Mouse (Mus musculus) erythroid progenitor cell, adult 5-6 weeks (primary cell): ENCODE measurements around the gene Sipa1l2. TPM values are rescaled to one million over a fixed set of nuclear protein-coding genes. Genes with fewer than 3 reads are reported as not detected.

Experiments used
- ATAC-seq: replicated peaks from 2 replicates; pipeline ENCODE4 v1.8.0; 2016; ENCODE audit warnings: moderate number of reproducible peaks, mild to moderate bottlenecking, moderate TSS enrichment, inconsistent platforms; ENCODE audit not compliant: poor library complexity, low FRiP score, severe bottlenecking
- total RNA-seq, 2 experiments: library from RNA; stranded (forward) in 1 of 2; stranded (reverse) in 1 of 2; fragments of 150-400 nt in 1 of 2; fragments of 186-747, 209-891 nt in 1 of 2; gene quantifications; 2 replicates each; pipeline versions ENCODE4 v1.2.3 to v1.2.4; 2015 to 2017; ENCODE audit warnings: low replicate concordance in 2 of 2

Sipa1l2 gene
- total RNA-seq, 2 experiments from 2014 or later: 0.42 to 0.76 TPM

- no peak for ATAC-seq
Measured at GRCm38 (mm10) chr8:125518301-125518700, 51.3 kb downstream of the Sipa1l2 start.

- no peak for ATAC-seq
Measured at GRCm38 (mm10) chr8:125517397-125517796, 52.2 kb downstream of the Sipa1l2 start.

- ATAC-seq: no peak
Measured at GRCm38 (mm10) chr8:125516115-125516905, 53.3 kb downstream of the Sipa1l2 start.

- ATAC-seq: no peak
Measured at GRCm38 (mm10) chr8:125515665-125516064, 53.9 kb downstream of the Sipa1l2 start.

- no peak for ATAC-seq
Measured at GRCm38 (mm10) chr8:125513935-125514334, 55.7 kb downstream of the Sipa1l2 start.

- ATAC-seq: no peak
Measured at GRCm38 (mm10) chr8:125513242-125513866, 56.3 kb downstream of the Sipa1l2 start.

GRCm38 (mm10) chr8:125512561-125512960 is 57.0 kb downstream of the Sipa1l2 start:
- ATAC-seq: no peak

GRCm38 (mm10) chr8:125510861-125511668 is 58.5 kb downstream of the Sipa1l2 start:
- no peak for ATAC-seq

GRCm38 (mm10) chr8:125509776-125510175 is 59.8 kb downstream of the Sipa1l2 start:
- ATAC-seq: no peak

- ATAC-seq: no peak
Measured at GRCm38 (mm10) chr8:125509175-125509574, 60.4 kb downstream of the Sipa1l2 start.

- ATAC-seq: no peak
Measured at GRCm38 (mm10) chr8:125507291-125507690, 62.3 kb downstream of the Sipa1l2 start.

GRCm38 (mm10) chr8:125504605-125505257 is 64.9 kb downstream of the Sipa1l2 start:
- ATAC-seq: no peak

- ATAC-seq: no peak
Measured at GRCm38 (mm10) chr8:125503808-125504207, 65.8 kb downstream of the Sipa1l2 start.

GRCm38 (mm10) chr8:125502828-125503227 is 66.8 kb downstream of the Sipa1l2 start:
- ATAC-seq: no peak

GRCm38 (mm10) chr8:125500005-125500404 is 69.6 kb downstream of the Sipa1l2 start:
- no peak for ATAC-seq

GRCm38 (mm10) chr8:125498508-125498907 is 71.1 kb downstream of the Sipa1l2 start:
- ATAC-seq: no peak

- ATAC-seq: no peak
Measured at GRCm38 (mm10) chr8:125495545-125495944, 74.1 kb downstream of the Sipa1l2 start.

- no peak for ATAC-seq
Measured at GRCm38 (mm10) chr8:125493254-125493815, 76.3 kb downstream of the Sipa1l2 start.

GRCm38 (mm10) chr8:125492416-125492815 is 77.2 kb downstream of the Sipa1l2 start:
- no peak for ATAC-seq

GRCm38 (mm10) chr8:125488747-125489146 is 80.9 kb downstream of the Sipa1l2 start:
- ATAC-seq: no peak
